Mouse (Mus musculus) stomach, embryonic 16.5 days (tissue): Measurements from ENCODE around the gene Ttc23. TPM values are rescaled to one million over a fixed set of nuclear protein-coding genes. Genes with fewer than 3 reads are reported as not detected.

Source experiments
- ATAC-seq: fragments of 200-750 bp; cut with Nextera tagmentation; 2 replicates; pipeline ENCODE4 v1.8.0; 2017; ENCODE audit warnings: moderate number of reproducible peaks, moderate TSS enrichment; ENCODE audit not compliant: insufficient read depth, low FRiP score
- H3K27ac ChIP-seq: fragments of 300-500 bp; sonication (generic); 2 replicates; pipeline ENCODE4 v1.5.1; 2014; ENCODE audit warnings: low read length
- H3K27me3 ChIP-seq: fragments of 300-500 bp; sonication (generic); 2 replicates; pipeline ENCODE4 v1.6.1; 2014; ENCODE audit warnings: low read length, control low read depth, mixed read lengths; ENCODE audit not compliant: control insufficient read depth, insufficient read depth
- H3K36me3 ChIP-seq: fragments of 300-500 bp; sonication (generic); 2 replicates; pipeline ENCODE4 v1.6.1; 2014; ENCODE audit warnings: low read length; ENCODE audit not compliant: control insufficient read depth, insufficient read depth
- H3K4me1 ChIP-seq: fragments of 300-500 bp; sonication (generic); 2 replicates; pipeline ENCODE4 v1.6.1; 2014; ENCODE audit warnings: low read length, control low read depth, mixed read lengths; ENCODE audit not compliant: control insufficient read depth, insufficient read depth
- H3K4me2 ChIP-seq: fragments of 300-500 bp; sonication (generic); 2 replicates; pipeline ENCODE4 v1.6.1; 2014; ENCODE audit warnings: low read depth, low read length, mixed read lengths
- H3K4me3 ChIP-seq: fragments of 300-500 bp; sonication (generic); replicated peaks from 2 replicates; pipeline ENCODE4 v1.5.1; 2014; ENCODE audit warnings: mild to moderate bottlenecking, low read length
- H3K9ac ChIP-seq: fragments of 300-500 bp; sonication (generic); 2 replicates; pipeline ENCODE4 v1.6.1; 2014; ENCODE audit warnings: low read length
- H3K9me3 ChIP-seq: fragments of 300-500 bp; sonication (generic); replicated peaks from 2 replicates; pipeline ENCODE4 v1.6.1; 2016; ENCODE audit warnings: low read length, control low read depth; ENCODE audit not compliant: control insufficient read depth
- WGBS: fragments of 180-500 bp; shearing (Covaris S2); extraction: QIAGEN DNeasy Blood & Tissue Kit; methylation state at CpG from one replicate; pipeline ENCODE4 v1.1.7; 2014; 5-methylcytosine and 5-hydroxymethylcytosine counted together
- polyA plus RNA-seq: library from polyadenylated mRNA; unstranded; fragments of >200 nt; fragmentation: Nextera tagmentation; extraction: Ambion mirVana; gene quantifications from 2 replicates; pipeline ENCODE4 v1.2.1, GENCODE M21; 2015

Ttc23 gene
- polyA plus RNA-seq, 1 experiment from 2014 or later, result 29.8 TPM

- no peaks in the 10 kb centered on the region; the same call in 1 of the 2 replicates for H3K4me1 ChIP-seq
- no peak overlapping the region for H3K27ac ChIP-seq
- H3K9me3 ChIP-seq, result no peaks in the 10 kb centered on the region
- ATAC-seq, result no peak
- peaks cover 7% of the 10 kb centered on the region for H3K36me3 ChIP-seq
- H3K27me3 ChIP-seq, result no peaks in the 10 kb centered on the region
- no peak overlapping the region for H3K4me3 ChIP-seq
- WGBS, result 82% methylated on average over 16 of the region's 16 CpGs
- H3K9ac ChIP-seq, result no peak overlapping the region
- no peak overlapping the region for H3K4me2 ChIP-seq
Measured at GRCm38 (mm10) chr7:67683006-67683405, 35.8 kb downstream of the Ttc23 start.

GRCm38 (mm10) chr7:67686545-67686944 lies 39.3 kb downstream of the Ttc23 start:
- no peak overlapping the region for H3K27ac ChIP-seq
- H3K9me3 ChIP-seq, result no peaks in the 10 kb centered on the region
- no peak for ATAC-seq
- no peak overlapping the region for H3K4me2 ChIP-seq
- H3K4me1 ChIP-seq, result peaks cover 10% of the 10 kb centered on the region; the same call in 1 of the 2 replicates
- 97% methylated on average over 3 of the region's 3 CpGs for WGBS
- no peak overlapping the region for H3K4me3 ChIP-seq
- H3K36me3 ChIP-seq, result peaks cover 7% of the 10 kb centered on the region
- H3K27me3 ChIP-seq, result no peaks in the 10 kb centered on the region
- no peak overlapping the region for H3K9ac ChIP-seq

- WGBS, result 26% methylated on average over 3 of the region's 3 CpGs
- H3K27me3 ChIP-seq, result no peaks in the 10 kb centered on the region
- peak overlapping the region; percentile 93 for H3K27ac ChIP-seq
- H3K9ac ChIP-seq, result no peak overlapping the region
- peaks cover 10% of the 10 kb centered on the region; the same call in 1 of the 2 replicates for H3K4me1 ChIP-seq
- ATAC-seq, result peak; percentile 89
- no peak overlapping the region for H3K4me3 ChIP-seq
- H3K36me3 ChIP-seq, result peaks cover 7% of the 10 kb centered on the region
- H3K9me3 ChIP-seq, result no peaks in the 10 kb centered on the region
- no peak overlapping the region for H3K4me2 ChIP-seq
Measured at GRCm38 (mm10) chr7:67688281-67688680, 41.1 kb downstream of the Ttc23 start.

- no peaks in the 10 kb centered on the region for H3K27me3 ChIP-seq
- peaks cover 10% of the 10 kb centered on the region; the same call in 1 of the 2 replicates for H3K4me1 ChIP-seq
- no peaks in the 10 kb centered on the region for H3K9me3 ChIP-seq
- no peak overlapping the region for H3K9ac ChIP-seq
- WGBS, result 64% methylated on average over 7 of the region's 7 CpGs
- ATAC-seq, result no peak
- no peak overlapping the region for H3K4me2 ChIP-seq
- H3K27ac ChIP-seq, result peak overlapping the region; percentile 76
- peaks cover 7% of the 10 kb centered on the region for H3K36me3 ChIP-seq
- no peak overlapping the region for H3K4me3 ChIP-seq
Measured at GRCm38 (mm10) chr7:67689793-67690192, 42.6 kb downstream of the Ttc23 start.

GRCm38 (mm10) chr7:67691036-67691435 lies 43.8 kb downstream of the Ttc23 start:
- Histone ChIP-seq H3K4me3 (no peak overlapping the region), H3K4me2 (no peak overlapping the region), H3K27me3 (no peaks in the 10 kb centered on the region), H3K9ac (no peak overlapping the region), H3K4me1 (peaks cover 10% of the 10 kb centered on the region; the same call in 1 of the 2 replicates), H3K36me3 (no peaks in the 10 kb centered on the region), H3K27ac (peak overlapping the region; percentile 13; the same call in 1 of the 2 replicates), H3K9me3 (no peaks in the 10 kb centered on the region)
- ATAC-seq, result no peak
- 68% methylated on average over 6 of the region's 6 CpGs for WGBS

- H3K9ac ChIP-seq, result no peak overlapping the region
- H3K4me2 ChIP-seq, result no peak overlapping the region
- H3K4me1 ChIP-seq, result peaks cover 10% of the 10 kb centered on the region; the same call in 1 of the 2 replicates
- no peaks in the 10 kb centered on the region for H3K36me3 ChIP-seq
- no peaks in the 10 kb centered on the region for H3K9me3 ChIP-seq
- WGBS, result 53% methylated on average over 3 of the region's 3 CpGs
- H3K27ac ChIP-seq, result no peak overlapping the region
- no peak for ATAC-seq
- H3K4me3 ChIP-seq, result no peak overlapping the region
- no peaks in the 10 kb centered on the region for H3K27me3 ChIP-seq
Measured at GRCm38 (mm10) chr7:67692141-67692540, 44.9 kb downstream of the Ttc23 start.

GRCm38 (mm10) chr7:67692791-67693538 lies 45.8 kb downstream of the Ttc23 start:
- Histone ChIP-seq H3K4me1 (peaks cover 10% of the 10 kb centered on the region; the same call in 1 of the 2 replicates), H3K27me3 (no peaks in the 10 kb centered on the region), H3K4me2 (no peak overlapping the region), H3K27ac (no peak overlapping the region), H3K4me3 (no peak overlapping the region), H3K9ac (no peak overlapping the region), H3K36me3 (no peaks in the 10 kb centered on the region), H3K9me3 (no peaks in the 10 kb centered on the region)
- 92% methylated on average over 23 of the region's 23 CpGs for WGBS
- no peak for ATAC-seq

GRCm38 (mm10) chr7:67695906-67696305 lies 48.7 kb downstream of the Ttc23 start:
- no peak for ATAC-seq
- Histone ChIP-seq H3K27me3 (no peaks in the 10 kb centered on the region), H3K9me3 (no peaks in the 10 kb centered on the region), H3K27ac (no peak overlapping the region), H3K36me3 (peaks cover 6% of the 10 kb centered on the region; the same call in 1 of the 2 replicates), H3K4me2 (no peak overlapping the region), H3K4me3 (no peak overlapping the region), H3K4me1 (peaks cover 3% of the 10 kb centered on the region; the same call in 1 of the 2 replicates), H3K9ac (no peak overlapping the region)
- WGBS, result 80% methylated on average over 7 of the region's 7 CpGs

- Histone ChIP-seq H3K4me3 (no peak overlapping the region), H3K4me1 (no peaks in the 10 kb centered on the region), H3K27ac (no peak overlapping the region), H3K9me3 (no peaks in the 10 kb centered on the region), H3K9ac (no peak overlapping the region), H3K27me3 (no peaks in the 10 kb centered on the region), H3K36me3 (peaks cover 6% of the 10 kb centered on the region; the same call in 1 of the 2 replicates), H3K4me2 (no peak overlapping the region)
- ATAC-seq, result no peak
- WGBS, result 83% methylated on average over 28 of the region's 28 CpGs
Measured at GRCm38 (mm10) chr7:67697892-67698630, 50.9 kb downstream of the Ttc23 start.
